Mouse (Mus musculus): ENCODE data around the gene Asz1.

DNA sequence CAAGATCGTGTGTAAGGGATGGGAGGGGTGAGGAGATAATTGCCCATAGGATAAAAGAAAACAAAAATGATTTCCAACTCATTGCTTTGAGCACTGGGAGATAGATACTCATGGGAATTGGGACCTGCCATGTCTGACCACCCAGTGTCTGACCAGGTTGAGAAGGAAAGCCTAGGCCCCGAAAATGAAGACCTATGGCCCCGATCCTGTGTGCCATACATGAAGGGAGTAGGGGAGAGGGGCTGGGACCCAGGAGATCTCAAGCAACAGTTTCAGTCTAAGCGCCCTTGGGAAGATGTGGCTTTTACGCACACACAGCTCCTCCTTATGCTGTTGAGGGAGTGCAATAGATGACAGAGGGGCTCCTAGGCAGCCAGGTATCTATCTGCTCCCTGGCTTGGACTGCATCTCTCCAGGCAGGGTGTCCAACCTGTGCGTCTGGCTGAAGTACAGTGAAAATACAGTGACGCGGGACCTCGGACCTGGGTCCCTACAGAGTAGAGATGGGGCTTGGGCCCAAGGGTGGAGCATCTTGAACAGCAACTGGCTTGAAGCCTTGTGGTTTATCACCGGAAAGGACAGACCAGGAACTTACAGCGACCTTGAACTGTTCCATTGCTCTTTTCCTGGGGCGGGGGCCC, 77.9 kb downstream of the Asz1 start:
- no peak for TF ChIP-seq CTCF (conservative IDR thresholded peaks at IDR 0.05; ENCODE audit: low read length)
- no peak for TF ChIP-seq NANOG (IDR thresholded peaks at IDR 0.05; ENCODE audit: borderline replicate concordance, low read length)

All from E14TG2a.4 (cell line).